Mouse (Mus musculus): ENCODE measurements around the gene Plekhd1. TPM values are rescaled to one million over a fixed set of nuclear protein-coding genes. Genes with fewer than 3 reads are reported as not detected.

Gene Plekhd1
- 1.4 TPM for polyA plus RNA-seq (2014; fragmentation: Illumina TruSeq; extraction: RNeasy Lipid Tissue Mini Kit (QIAGEN cat#74804); ENCODE audit: low read depth, low replicate concordance)

DNA sequence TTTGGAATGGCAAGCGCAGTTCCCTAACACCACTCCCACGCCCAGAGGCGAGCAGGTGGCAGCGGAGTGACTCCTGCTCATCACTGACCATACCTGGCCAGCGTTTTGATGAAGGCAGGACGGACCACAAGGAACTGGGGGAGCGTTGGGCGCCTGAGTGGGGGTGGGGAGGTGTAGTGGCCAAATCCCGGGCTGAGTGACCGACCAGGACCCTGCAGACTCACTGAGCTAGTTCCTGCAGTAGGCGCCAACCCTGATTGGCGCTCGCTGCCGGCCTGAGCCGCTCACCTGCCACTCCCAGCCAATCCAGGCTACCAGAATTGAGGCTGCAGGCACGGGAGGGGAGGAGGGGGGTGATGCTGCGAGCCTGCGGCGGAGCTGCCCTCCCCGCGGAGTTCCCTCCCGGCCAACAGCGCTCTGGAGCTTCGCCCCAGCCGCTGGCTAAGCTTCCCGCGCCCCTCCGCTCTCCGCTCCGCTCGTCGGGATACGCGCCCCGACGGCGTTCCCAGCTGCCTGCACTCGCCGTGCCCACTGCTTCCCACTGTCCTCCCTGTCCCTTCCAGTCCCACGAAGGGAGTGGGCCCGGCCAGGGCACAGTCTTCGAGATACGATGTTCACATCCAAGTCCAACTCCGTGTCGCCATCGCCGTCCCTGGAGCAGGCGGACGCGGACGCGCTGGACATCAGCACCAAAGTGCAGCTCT lies at the start of gene Plekhd1:
TSS of gene Plekhd1 (plus strand) at position 323 of the 704 bp plus-strand sequence.

GRCm38 (mm10) chr12:80643693-80644505 lies 48.5 kb upstream of the Plekhd1 start, which contains the start of the genes Slc39a9 and Erh:
Slc39a9 (plus strand) TSS chr12:80643883.
Erh (minus strand) TSS chr12:80644341.

GRCm38 (mm10) chr12:80760396-80760801 lies 68.0 kb downstream of the Plekhd1 start, which contains the start of gene Ccdc177:
Ccdc177 (minus strand) TSS chr12:80760687.

Other genes with a start within 250 kb of the Plekhd1 start
- gene Exd2, start 229.5 kb upstream of the Plekhd1 start, polyA plus RNA-seq (2014; fragmentation: Illumina TruSeq; extraction: RNeasy Lipid Tissue Mini Kit (QIAGEN cat#74804); ENCODE audit: low read depth, low replicate concordance), result 33.9 TPM
- gene Galnt16, start 174.3 kb upstream of the Plekhd1 start, polyA plus RNA-seq (2014; fragmentation: Illumina TruSeq; extraction: RNeasy Lipid Tissue Mini Kit (QIAGEN cat#74804); ENCODE audit: low read depth, low replicate concordance), result 0.73 TPM
- 118 TPM for gene Slc39a9, start 48.7 kb upstream of the Plekhd1 start, polyA plus RNA-seq (2014; fragmentation: Illumina TruSeq; extraction: RNeasy Lipid Tissue Mini Kit (QIAGEN cat#74804); ENCODE audit: low read depth, low replicate concordance)
- 38.6 TPM for gene Erh, start 48.2 kb upstream of the Plekhd1 start, polyA plus RNA-seq (2014; fragmentation: Illumina TruSeq; extraction: RNeasy Lipid Tissue Mini Kit (QIAGEN cat#74804); ENCODE audit: low read depth, low replicate concordance)
- 0.41 TPM for gene Ccdc177, start 68.1 kb downstream of the Plekhd1 start, polyA plus RNA-seq (2014; fragmentation: Illumina TruSeq; extraction: RNeasy Lipid Tissue Mini Kit (QIAGEN cat#74804); ENCODE audit: low read depth, low replicate concordance)
- 71.7 TPM for gene Susd6, start 97.9 kb downstream of the Plekhd1 start, polyA plus RNA-seq (2014; fragmentation: Illumina TruSeq; extraction: RNeasy Lipid Tissue Mini Kit (QIAGEN cat#74804); ENCODE audit: low read depth, low replicate concordance)

Data from sigmoid colon, adult 10 weeks (tissue).